Mouse (Mus musculus) left cerebral cortex, adult 18-20 months (tissue): Measurements from ENCODE around the gene Cd96. TPM values are rescaled to one million over a fixed set of nuclear protein-coding genes. Genes with fewer than 3 reads are reported as not detected.

Source experiments
- DNase-seq, 2 experiments: peaks; one replicate each; pipeline ENCODE4 v3.0.0; 2021 to 2022; ENCODE audit warnings: low spot score in 2 of 2, mixed read lengths in 1 of 2
- total RNA-seq, 2 experiments: library from RNA; stranded (reverse); gene quantifications; 2 replicates each; pipeline ENCODE4 v1.2.3; 2021

Gene Cd96
- total RNA-seq, 2 experiments from 2014 or later, result 0.16 TPM; not detected in 1

DNA sequence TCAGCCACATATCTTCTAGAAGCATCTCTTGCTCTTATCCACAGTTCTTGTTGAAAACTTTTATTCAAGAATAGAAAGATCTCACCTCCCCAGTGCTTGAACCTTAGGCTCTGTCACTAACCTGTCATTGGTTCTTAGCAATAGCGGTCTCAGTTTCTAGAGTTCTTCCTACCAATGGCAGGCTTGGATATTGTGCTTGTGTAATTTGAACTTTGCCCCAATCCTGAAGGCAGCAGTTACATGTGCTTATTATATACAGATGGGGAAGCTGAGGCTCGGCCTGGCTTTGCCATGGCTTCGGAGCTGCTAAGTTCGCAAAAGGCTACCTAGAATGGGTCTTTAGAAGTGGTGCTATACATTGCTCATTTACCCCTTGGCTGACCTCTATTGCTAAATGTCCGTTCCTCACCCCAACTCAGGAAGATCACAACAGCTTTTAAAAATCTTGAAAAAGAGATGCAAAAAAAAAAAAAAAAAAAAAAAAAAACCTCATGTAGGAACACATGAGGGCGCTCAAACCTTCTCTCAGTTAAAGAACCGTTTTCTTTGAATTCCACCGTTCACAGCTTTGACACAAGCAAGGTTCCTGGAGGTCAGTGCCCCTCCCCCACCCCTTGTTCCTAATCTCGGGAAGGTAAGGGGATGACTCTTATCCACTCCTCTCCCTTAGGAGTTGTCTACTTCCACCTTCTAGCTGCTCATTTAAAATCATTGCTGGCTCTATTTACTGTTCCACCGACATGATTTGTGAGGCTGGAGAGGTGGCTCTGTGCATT, 129.0 kb downstream of the Cd96 start:
- no peak for DNase-seq

DNA sequence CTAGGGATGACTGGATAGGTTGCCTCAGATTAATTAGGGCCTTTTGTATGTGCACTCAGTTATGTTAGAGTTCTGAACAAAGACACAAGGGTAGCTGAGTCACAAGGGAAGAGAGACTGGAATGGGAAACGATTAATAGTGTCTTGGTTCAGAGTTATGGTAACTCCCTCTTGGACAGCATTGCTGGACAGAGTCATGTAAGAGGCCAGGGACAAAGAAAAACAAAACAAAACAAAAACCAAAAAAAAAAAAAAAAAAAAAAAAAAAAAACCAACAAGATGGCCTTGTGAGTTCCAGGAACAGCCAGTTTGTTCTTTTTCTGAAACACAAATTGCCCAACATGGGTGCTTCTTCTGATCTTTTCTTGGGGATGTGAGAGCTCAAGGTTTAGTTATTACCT, 133.8 kb downstream of the Cd96 start:
- no peak for DNase-seq

Other genes with a start within 250 kb of the Cd96 start
- gene Phldb2, start 166.7 kb downstream of the Cd96 start, total RNA-seq, result 1 to 10 TPM; 8.0 to 8.5 TPM
- 10 to 100 TPM; 71.3 to 82.2 TPM for gene Plcxd2, start 110.0 kb downstream of the Cd96 start, total RNA-seq
- 10 to 100 TPM; 14.3 to 15.9 TPM for gene Gm4737, start 34.8 kb upstream of the Cd96 start, total RNA-seq